Mouse (Mus musculus) neural tube, embryonic 14.5 days (tissue): ENCODE measurements at regions not wholly inside any gene's neighbourhood (a gene's known extent, or its start where the extent isn't known, plus 50 kb on each side); places are given as distances from the start of the nearest gene placed in this dataset.
"Not testable (repeated sequence)": the region's sequence is repeated elsewhere in the genome, so short reads cannot be mapped to it uniquely, and the experiment has no call there.

ENCODE experiments used
- ATAC-seq: fragments of 200-750 bp; cut with Nextera tagmentation; 2 replicates; pipeline ENCODE4 v1.8.0; 2017; ENCODE audit warnings: low read depth, mild to moderate bottlenecking, moderate TSS enrichment, moderate library complexity
- H3K27ac ChIP-seq: fragments of 300-500 bp; sonication (generic); 2 replicates; pipeline ENCODE4 v1.5.1; 2014; ENCODE audit warnings: low read depth, mild to moderate bottlenecking, control low read depth, low read length, moderate library complexity, mixed read lengths
- H3K27me3 ChIP-seq: fragments of 300-500 bp; sonication (generic); 2 replicates; pipeline ENCODE4 v1.6.1; 2014; ENCODE audit warnings: low read length; ENCODE audit not compliant: control insufficient read depth, insufficient read depth
- H3K36me3 ChIP-seq: fragments of 300-500 bp; sonication (generic); 2 replicates; pipeline ENCODE4 v1.6.1; 2014; ENCODE audit warnings: low read length, mixed read lengths; ENCODE audit not compliant: control insufficient read depth, insufficient read depth
- H3K4me1 ChIP-seq: fragments of 300-500 bp; sonication (generic); 2 replicates; pipeline ENCODE4 v1.6.1; 2014; ENCODE audit warnings: low read length; ENCODE audit not compliant: control insufficient read depth, insufficient read depth
- H3K4me2 ChIP-seq: fragments of 300-500 bp; sonication (generic); 2 replicates; pipeline ENCODE4 v1.6.1; 2014; ENCODE audit warnings: mild to moderate bottlenecking, low read depth, low read length, control low read depth
- H3K4me3 ChIP-seq: fragments of 300-500 bp; sonication (generic); 2 replicates; pipeline ENCODE4 v1.5.1; 2014; ENCODE audit warnings: low read depth, low read length, control low read depth, mixed read lengths
- H3K9ac ChIP-seq: fragments of 300-500 bp; sonication (generic); replicated peaks from 2 replicates; pipeline ENCODE4 v1.6.1; 2014; ENCODE audit warnings: low read depth, mild to moderate bottlenecking, control low read depth, low read length, mixed read lengths
- H3K9me3 ChIP-seq: fragments of 300-500 bp; sonication (generic); 2 replicates; pipeline ENCODE4 v1.6.1; 2016; ENCODE audit warnings: low read length; ENCODE audit not compliant: control insufficient read depth
- WGBS: fragments of 180-500 bp; shearing (Covaris S2); extraction: QIAGEN DNeasy Blood & Tissue Kit; methylation state at CpG from one replicate; pipeline ENCODE4 v1.1.7; 2014; 5-methylcytosine and 5-hydroxymethylcytosine counted together

DNA sequence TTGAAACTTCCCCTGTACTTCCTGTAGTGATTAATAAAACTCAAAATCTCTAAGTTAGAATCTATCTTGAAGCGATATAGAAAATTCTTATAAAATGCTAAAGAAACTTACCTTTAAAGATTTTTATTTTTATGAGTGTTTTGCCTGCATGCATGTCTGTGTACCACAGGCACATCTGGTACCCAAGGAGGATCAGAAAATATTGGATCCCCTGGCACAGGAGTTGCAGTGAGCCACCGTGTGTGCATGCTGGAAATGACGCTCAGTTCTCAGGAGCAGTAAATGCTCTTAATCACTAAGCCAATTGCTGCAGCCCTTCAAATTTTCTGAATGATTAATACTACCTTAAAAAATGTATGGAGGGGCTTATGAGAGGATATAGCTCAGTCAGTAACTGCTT, 142.8 kb upstream of the 4931417E11Rik start:
- H3K4me1 ChIP-seq: no peaks in the 10 kb centered on the region
- H3K27ac ChIP-seq: no peak overlapping the region
- no peak overlapping the region for H3K9ac ChIP-seq
- no peak; the same call in 1 of the 2 replicates for ATAC-seq
- no peaks in the 10 kb centered on the region for H3K36me3 ChIP-seq
- H3K4me3 ChIP-seq: no peak overlapping the region
- H3K9me3 ChIP-seq: no peaks in the 10 kb centered on the region
- 57% methylated on average over 3 of the region's 3 CpGs for WGBS
- H3K4me2 ChIP-seq: no peak overlapping the region
- no peaks in the 10 kb centered on the region for H3K27me3 ChIP-seq

DNA sequence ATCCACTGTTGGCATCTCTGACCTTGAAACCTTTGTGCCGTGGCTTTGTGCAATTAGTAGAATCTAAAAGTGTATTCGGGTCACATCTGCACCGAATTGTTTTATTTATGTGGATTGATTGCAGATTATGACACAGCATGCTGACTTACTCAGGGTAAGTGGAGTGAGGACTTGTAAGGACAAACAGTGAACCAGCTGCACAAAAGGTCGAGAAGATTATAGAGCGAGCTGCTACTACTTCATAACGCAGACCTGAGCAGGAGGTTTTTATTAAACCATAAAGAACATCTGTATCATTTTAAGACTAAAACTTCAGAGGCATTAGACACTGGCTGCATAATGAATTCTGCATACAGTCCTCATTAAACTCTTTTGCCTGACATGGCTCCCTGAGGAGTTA, 142.4 kb upstream of the 4931417E11Rik start:
- 65% methylated on average over 6 of the region's 6 CpGs for WGBS
- Histone ChIP-seq H3K27ac (no peak overlapping the region), H3K9ac (no peak overlapping the region), H3K4me1 (no peaks in the 10 kb centered on the region), H3K9me3 (no peaks in the 10 kb centered on the region), H3K4me2 (no peak overlapping the region), H3K36me3 (no peaks in the 10 kb centered on the region), H3K4me3 (no peak overlapping the region), H3K27me3 (no peaks in the 10 kb centered on the region)
- no peak for ATAC-seq

DNA sequence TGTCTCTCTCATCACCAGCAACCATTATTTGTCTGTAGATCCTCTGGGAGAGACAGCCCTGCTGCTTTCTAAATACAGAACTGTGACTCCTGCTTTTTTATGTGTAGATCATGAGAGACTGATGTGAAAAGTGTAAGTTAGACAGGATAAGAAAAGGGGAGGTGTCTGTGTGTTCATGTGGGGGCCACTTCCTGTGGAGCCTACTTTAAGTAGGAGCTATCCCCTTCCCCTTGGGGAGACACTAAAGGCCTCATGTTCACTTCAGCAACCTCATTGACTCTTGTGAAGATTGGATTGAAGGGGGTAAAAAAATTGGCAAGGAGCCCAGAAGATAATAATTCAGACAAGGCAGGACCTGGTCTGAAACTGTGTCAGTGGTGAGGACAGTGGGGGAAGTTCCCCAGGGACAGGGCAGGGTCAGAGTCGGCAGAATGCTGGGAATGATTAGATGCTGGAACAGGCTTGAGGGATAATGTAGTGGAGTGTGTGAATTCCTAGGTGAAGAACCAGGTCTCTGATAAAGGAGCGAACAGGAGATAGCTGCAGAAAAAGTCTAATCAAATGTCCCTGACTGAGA, 140.7 kb upstream of the 4931417E11Rik start:
- H3K27ac ChIP-seq: no peak overlapping the region
- H3K4me2 ChIP-seq: no peak overlapping the region
- H3K27me3 ChIP-seq: no peaks in the 10 kb centered on the region
- H3K9me3 ChIP-seq: no peaks in the 10 kb centered on the region
- H3K4me1 ChIP-seq: no peaks in the 10 kb centered on the region
- no peak for ATAC-seq
- no peak overlapping the region for H3K9ac ChIP-seq
- H3K4me3 ChIP-seq: no peak overlapping the region
- no peaks in the 10 kb centered on the region for H3K36me3 ChIP-seq
- 65% methylated on average over 2 of the region's 2 CpGs for WGBS

DNA sequence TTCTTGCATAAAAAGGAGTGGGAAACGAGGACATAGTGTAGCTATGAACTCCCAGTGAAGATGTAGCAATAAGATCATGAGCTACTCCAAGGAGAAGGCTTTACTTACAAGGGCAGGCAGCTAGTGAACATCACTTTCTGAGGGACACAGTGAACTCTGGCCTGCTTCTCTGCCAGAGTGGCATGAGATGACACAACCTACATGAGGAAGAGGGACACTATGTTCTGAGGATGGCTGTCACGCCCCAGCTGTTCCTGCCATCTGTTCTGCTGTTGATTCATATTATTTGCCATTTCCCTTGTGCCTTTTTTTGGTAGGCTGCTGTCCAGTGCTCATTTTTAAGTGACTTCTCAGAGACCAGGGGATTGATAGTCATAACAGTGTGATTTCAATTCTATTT, 118.2 kb upstream of the 4931417E11Rik start:
- H3K4me2 ChIP-seq: no peak overlapping the region
- ATAC-seq: no peak
- no peak overlapping the region for H3K27ac ChIP-seq
- no peaks in the 10 kb centered on the region for H3K36me3 ChIP-seq
- no peak overlapping the region for H3K4me3 ChIP-seq
- H3K9ac ChIP-seq: no peak overlapping the region
- H3K4me1 ChIP-seq: no peaks in the 10 kb centered on the region
- H3K9me3 ChIP-seq: no peaks in the 10 kb centered on the region
- WGBS: 82% methylated on average over 2 of the region's 2 CpGs
- no peaks in the 10 kb centered on the region for H3K27me3 ChIP-seq

DNA sequence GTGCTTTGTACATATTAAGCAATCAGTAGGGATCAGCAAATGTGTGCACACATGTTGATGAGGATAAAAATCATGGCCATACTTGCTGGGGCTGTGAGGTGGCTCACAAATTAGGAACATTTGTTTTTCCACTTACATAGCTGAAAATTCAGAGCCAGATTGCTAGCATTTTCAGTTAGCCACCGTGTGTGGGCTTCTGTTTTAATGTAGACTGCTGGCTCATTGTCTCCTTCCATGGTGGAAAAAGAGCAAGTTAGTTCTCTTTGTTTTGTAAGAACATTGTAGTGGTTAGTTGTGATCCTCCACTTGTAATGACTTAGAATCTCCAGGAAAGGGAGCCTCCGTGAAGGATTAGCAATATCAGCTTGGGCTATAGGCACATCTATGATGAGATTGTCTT, 107.2 kb upstream of the 4931417E11Rik start:
- H3K4me1 ChIP-seq: no peaks in the 10 kb centered on the region
- 82% methylated on average over 2 of the region's 2 CpGs for WGBS
- H3K36me3 ChIP-seq: no peaks in the 10 kb centered on the region
- no peak overlapping the region for H3K4me3 ChIP-seq
- ATAC-seq: no peak
- no peaks in the 10 kb centered on the region for H3K9me3 ChIP-seq
- no peak overlapping the region for H3K9ac ChIP-seq
- no peak overlapping the region for H3K27ac ChIP-seq
- H3K4me2 ChIP-seq: no peak overlapping the region
- H3K27me3 ChIP-seq: no peaks in the 10 kb centered on the region

DNA sequence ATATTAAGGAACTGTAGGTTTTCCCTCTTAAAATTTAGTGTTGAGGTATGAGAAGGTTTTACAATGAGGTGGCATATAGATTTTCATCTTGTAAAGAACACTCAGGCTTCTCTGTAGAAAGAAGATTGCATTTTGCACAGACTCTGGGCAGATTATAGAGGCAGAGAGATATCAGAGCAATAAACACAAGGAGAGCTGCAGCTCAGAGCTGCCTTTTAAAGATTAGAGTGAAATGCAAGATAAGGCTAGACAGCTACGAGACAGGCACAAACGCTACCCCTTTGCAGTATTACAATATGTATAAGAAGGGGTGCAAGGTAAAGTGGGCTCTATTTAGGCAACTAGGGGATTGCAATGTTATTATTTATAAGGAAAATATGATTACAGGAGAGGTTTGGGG, 90.5 kb upstream of the 4931417E11Rik start:
- no peak overlapping the region for H3K27ac ChIP-seq
- H3K4me2 ChIP-seq: no peak overlapping the region
- 89% methylated on average over 2 of the region's 2 CpGs for WGBS
- H3K9me3 ChIP-seq: no peaks in the 10 kb centered on the region
- no peak overlapping the region for H3K9ac ChIP-seq
- H3K4me3 ChIP-seq: no peak overlapping the region
- H3K36me3 ChIP-seq: no peaks in the 10 kb centered on the region
- H3K4me1 ChIP-seq: no peaks in the 10 kb centered on the region
- no peak for ATAC-seq
- H3K27me3 ChIP-seq: no peaks in the 10 kb centered on the region

DNA sequence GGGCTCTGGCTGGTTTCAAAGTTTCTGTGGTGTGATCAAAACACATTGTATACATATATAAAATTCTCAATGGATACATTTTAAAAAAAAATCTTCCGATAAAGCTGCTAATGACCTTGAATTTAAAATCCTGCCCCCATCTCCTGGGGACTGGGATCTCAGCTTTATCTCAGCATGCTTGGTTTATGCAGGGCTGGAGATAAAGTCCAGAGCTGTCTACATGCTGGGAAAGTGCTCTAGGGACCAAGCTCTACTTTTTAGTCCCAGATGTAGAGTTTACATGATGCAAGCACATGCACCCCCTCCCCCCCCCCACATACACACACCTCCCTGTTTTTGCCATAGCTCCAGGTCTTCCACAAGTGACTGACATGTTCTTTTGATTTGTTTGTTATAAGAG, 61.1 kb upstream of the 4931417E11Rik start:
- no peak overlapping the region for H3K9ac ChIP-seq
- ATAC-seq: no peak
- 94% methylated on average over 1 of the region's 1 CpGs for WGBS
- H3K27ac ChIP-seq: no peak overlapping the region
- H3K4me2 ChIP-seq: no peak overlapping the region
- H3K36me3 ChIP-seq: no peaks in the 10 kb centered on the region
- H3K9me3 ChIP-seq: no peaks in the 10 kb centered on the region
- no peaks in the 10 kb centered on the region for H3K27me3 ChIP-seq
- H3K4me3 ChIP-seq: no peak overlapping the region
- H3K4me1 ChIP-seq: no peaks in the 10 kb centered on the region

DNA sequence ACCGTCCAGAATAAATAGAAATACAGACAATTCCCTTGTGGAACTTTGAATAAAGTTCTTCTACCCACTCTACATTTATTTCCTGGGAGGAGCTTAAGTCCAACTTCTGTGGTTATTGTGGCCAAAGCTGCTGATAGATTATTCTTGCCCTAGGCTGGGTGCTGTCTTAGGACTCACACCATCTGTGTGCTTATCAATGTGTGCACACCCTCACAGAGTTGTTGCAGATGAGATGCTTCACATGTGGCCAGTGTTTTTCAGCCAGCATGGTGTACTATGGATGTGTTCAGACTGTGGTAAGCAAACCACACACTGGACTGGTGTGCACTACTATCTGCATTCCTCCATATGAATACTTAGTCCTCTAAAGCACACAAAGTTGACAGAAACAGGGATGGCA, 60.6 kb upstream of the 4931417E11Rik start:
- whole genome bisulfite sequencing: 92% methylated on average over 1 of the region's 1 CpGs
- Histone ChIP-seq H3K27me3 (no peaks in the 10 kb centered on the region), H3K9ac (no peak overlapping the region), H3K4me3 (no peak overlapping the region), H3K4me2 (no peak overlapping the region), H3K27ac (no peak overlapping the region), H3K36me3 (no peaks in the 10 kb centered on the region), H3K4me1 (no peaks in the 10 kb centered on the region), H3K9me3 (no peaks in the 10 kb centered on the region)
- no peak for ATAC-seq

DNA sequence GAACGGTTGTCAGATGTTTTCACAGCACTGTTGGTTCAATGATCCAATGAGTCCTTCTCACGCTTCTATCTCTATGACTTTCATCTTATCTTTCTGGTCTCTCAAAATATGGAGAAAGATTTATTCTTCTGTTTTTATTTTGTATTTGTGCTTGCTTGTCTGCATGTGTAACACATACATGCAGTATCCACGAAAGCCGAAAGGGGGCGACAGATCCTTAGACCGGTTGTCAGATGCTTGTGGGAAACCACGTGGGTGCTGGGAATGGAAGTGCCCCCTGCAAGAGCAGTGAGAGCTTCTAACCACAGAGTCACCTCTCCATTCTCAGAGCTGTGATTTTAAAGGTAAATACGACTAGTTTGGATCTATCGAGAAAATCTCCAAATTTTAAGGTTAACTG, 54.2 kb upstream of the 4931417E11Rik start:
- H3K36me3 ChIP-seq: no peaks in the 10 kb centered on the region
- H3K4me3 ChIP-seq: no peak overlapping the region
- H3K9me3 ChIP-seq: no peaks in the 10 kb centered on the region
- no peak overlapping the region for H3K9ac ChIP-seq
- no peaks in the 10 kb centered on the region for H3K27me3 ChIP-seq
- no peaks in the 10 kb centered on the region for H3K4me1 ChIP-seq
- H3K4me2 ChIP-seq: no peak overlapping the region
- ATAC-seq: no peak
- 74% methylated on average over 9 of the region's 9 CpGs for WGBS
- no peak overlapping the region for H3K27ac ChIP-seq

DNA sequence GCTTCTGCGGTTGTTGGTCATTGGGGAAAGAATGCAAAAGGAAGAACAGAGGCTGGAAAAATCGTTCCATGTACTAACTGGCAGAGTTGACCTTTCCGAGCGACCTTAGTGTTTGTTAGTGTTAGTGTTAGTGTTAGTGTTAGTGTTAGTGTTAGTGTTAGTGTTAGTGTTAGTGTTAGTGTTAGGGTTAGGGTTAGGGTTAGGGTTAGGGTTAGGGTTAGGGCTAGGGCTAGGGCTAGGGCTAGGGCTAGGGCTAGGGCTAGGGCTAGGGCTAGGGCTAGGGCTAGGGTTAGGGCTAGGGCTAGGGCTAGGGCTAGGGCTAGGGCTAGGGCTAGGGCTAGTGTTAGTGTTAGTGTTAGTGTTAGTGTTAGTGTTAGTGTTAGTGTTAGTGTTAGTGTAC, 50.4 kb upstream of the 4931417E11Rik start:
- not testable (repeated sequence) for H3K36me3 ChIP-seq, H3K9me3 ChIP-seq, H3K4me3 ChIP-seq, H3K27me3 ChIP-seq, ATAC-seq, H3K4me2 ChIP-seq, H3K9ac ChIP-seq, H3K4me1 ChIP-seq, H3K27ac ChIP-seq
- WGBS: 92% methylated on average over 4 of the region's 4 CpGs
